Mouse (Mus musculus) adrenal gland, postnatal 14 days (tissue): ENCODE measurements around the gene Nxt2. TPM values are rescaled to one million over a fixed set of nuclear protein-coding genes. Genes with fewer than 3 reads are reported as not detected.
"Not testable (repeated sequence)": the region's sequence is repeated elsewhere in the genome, so short reads cannot be mapped to it uniquely, and the experiment has no call there.

ENCODE experiments used
- DNase-seq: peaks from one replicate; pipeline ENCODE4 v3.0.0; 2021; ENCODE audit warnings: mixed read lengths
- long read RNA-seq, 2 experiments: library from polyadenylated mRNA; stranded (forward); transcript quantifications; one replicate each; pipeline ENCODE4 v2.0.0; 2021
- total RNA-seq: library from RNA; stranded (reverse); gene quantifications from 2 replicates; pipeline ENCODE4 v1.2.3, GENCODE M21; 2021

Nxt2 gene
- 14.6 and 18.0 TPM in 2 replicates for total RNA-seq
- long read RNA-seq, experiment 1, transcript Nxt2-203 (4 exons, 2,484 nt), result major isoform, 35 of 42 reads
- long read RNA-seq, experiment 1, partial matches to known transcripts, result 0 of 42 reads
- long read RNA-seq, experiment 1, other reads (novel, unspliced or antisense), result 7 of 42 reads
- long read RNA-seq, experiment 2, transcript Nxt2-203 (4 exons, 2,484 nt), result major isoform, 16 of 18 reads
- long read RNA-seq, experiment 2, partial matches to known transcripts, result 0 of 18 reads
- long read RNA-seq, experiment 2, other reads (novel, unspliced or antisense), result 2 of 18 reads

- DNase-seq, result no peak
Observed at GRCm38 (mm10) chrX:142226542-142226941, at the start of gene Nxt2. Nxt2 (plus strand) TSS chrX:142226770.

- no peak for DNase-seq
Observed at GRCm38 (mm10) chrX:142176981-142177380, 49.6 kb upstream of the Nxt2 start.

GRCm38 (mm10) chrX:142182026-142182425 lies 44.5 kb upstream of the Nxt2 start:
- no peak for DNase-seq

GRCm38 (mm10) chrX:142189023-142189703 lies 37.4 kb upstream of the Nxt2 start:
- DNase-seq, result peak; percentile 58

GRCm38 (mm10) chrX:142190355-142190754 lies 36.2 kb upstream of the Nxt2 start:
- no peak for DNase-seq

- peak; percentile 8 for DNase-seq
Observed at GRCm38 (mm10) chrX:142194420-142194819, 32.1 kb upstream of the Nxt2 start.

GRCm38 (mm10) chrX:142195551-142195950 lies 31.0 kb upstream of the Nxt2 start:
- no peak for DNase-seq

- DNase-seq, result no peak
Observed at GRCm38 (mm10) chrX:142196831-142197230, 29.7 kb upstream of the Nxt2 start, which contains the start of gene Gucy2f. Gucy2f (minus strand) TSS chrX:142196931.

GRCm38 (mm10) chrX:142200295-142200694 lies 26.3 kb upstream of the Nxt2 start:
- peak; percentile 23 for DNase-seq

GRCm38 (mm10) chrX:142227398-142228054 lies 956 bp downstream of the Nxt2 start:
- DNase-seq, result peak; percentile 48

- DNase-seq, result peak; percentile 84
Observed at GRCm38 (mm10) chrX:142228055-142228768, 1.6 kb downstream of the Nxt2 start.

- no peak for DNase-seq
Observed at GRCm38 (mm10) chrX:142228769-142229158, 2.2 kb downstream of the Nxt2 start.

- DNase-seq, result not testable (repeated sequence)
Observed at GRCm38 (mm10) chrX:142236146-142236545, 9.6 kb downstream of the Nxt2 start.

- DNase-seq, result no peak
Observed at GRCm38 (mm10) chrX:142237101-142237500, 10.5 kb downstream of the Nxt2 start.

- no peak for DNase-seq
Observed at GRCm38 (mm10) chrX:142245682-142246327, 19.2 kb downstream of the Nxt2 start.

GRCm38 (mm10) chrX:142250008-142250736 lies 23.6 kb downstream of the Nxt2 start:
- no peak for DNase-seq

- no peak for DNase-seq
Observed at GRCm38 (mm10) chrX:142276031-142276430, 49.5 kb downstream of the Nxt2 start.

GRCm38 (mm10) chrX:142276573-142276972 lies 50.0 kb downstream of the Nxt2 start:
- no peak for DNase-seq

GRCm38 (mm10) chrX:142285905-142286304 lies 59.3 kb downstream of the Nxt2 start:
- DNase-seq, result no peak
